Mouse (Mus musculus) right cerebral cortex, adult 18-20 months (tissue): ENCODE data around the gene Tnni3k.
A peak's percentile ranks its signal among the peaks of the same experiment; 100 is the strongest.

ENCODE experiments used
- DNase-seq: peaks from one replicate; pipeline ENCODE4 v3.0.0; 2022; ENCODE audit warnings: mixed read lengths

Gene Tnni3k

GRCm38 (mm10) chr3:155055231-155055916, at the start of gene Tnni3k:
TSS of gene Tnni3k (minus strand) at chr3:155055407.
- DNase-seq = no peak

- no peak for DNase-seq
These were observed 44.1 kb upstream of the Tnni3k start for GRCm38 (mm10) chr3:155099266-155099665.

- peak; percentile 93 for DNase-seq
These were observed 38.1 kb upstream of the Tnni3k start, which contains the start of the genes Fpgt and Lrriq3 for GRCm38 (mm10) chr3:155093116-155093956. TSS of gene Fpgt (minus strand) at chr3:155093403. TSS of gene Lrriq3 (plus strand) at chr3:155093434.

- no peak for DNase-seq
These were observed 36.9 kb upstream of the Tnni3k start for GRCm38 (mm10) chr3:155092081-155092480.

GRCm38 (mm10) chr3:155077908-155078307, 22.7 kb upstream of the Tnni3k start:
- no peak for DNase-seq

- no peak for DNase-seq
These were observed 4.2 kb upstream of the Tnni3k start for GRCm38 (mm10) chr3:155059449-155059822.

- DNase-seq = no peak
These were observed 3.7 kb upstream of the Tnni3k start for GRCm38 (mm10) chr3:155058800-155059448.

- no peak for DNase-seq
These were observed 2.4 kb upstream of the Tnni3k start for GRCm38 (mm10) chr3:155057566-155057965.

- DNase-seq = no peak
These were observed 1.4 kb upstream of the Tnni3k start for GRCm38 (mm10) chr3:155056606-155057005.

GRCm38 (mm10) chr3:155053189-155053588, 2.0 kb downstream of the Tnni3k start:
- DNase-seq = no peak

GRCm38 (mm10) chr3:155052021-155052420, 3.2 kb downstream of the Tnni3k start:
- no peak for DNase-seq

GRCm38 (mm10) chr3:155039012-155039836, 16.0 kb downstream of the Tnni3k start:
- no peak for DNase-seq

GRCm38 (mm10) chr3:155034323-155034722, 20.9 kb downstream of the Tnni3k start:
- DNase-seq = no peak

- peak; percentile 39 for DNase-seq
These were observed 25.0 kb downstream of the Tnni3k start for GRCm38 (mm10) chr3:155030200-155030599.

GRCm38 (mm10) chr3:155002781-155003180, 52.4 kb downstream of the Tnni3k start:
- DNase-seq = no peak

- no peak for DNase-seq
These were observed 54.2 kb downstream of the Tnni3k start for GRCm38 (mm10) chr3:155001056-155001455.

GRCm38 (mm10) chr3:154992678-154993077, 62.5 kb downstream of the Tnni3k start:
- no peak for DNase-seq

GRCm38 (mm10) chr3:154979101-154979500, 76.1 kb downstream of the Tnni3k start:
- DNase-seq = no peak

- DNase-seq = no peak
These were observed 83.6 kb downstream of the Tnni3k start for GRCm38 (mm10) chr3:154971626-154972025.

GRCm38 (mm10) chr3:154970981-154971380, 84.2 kb downstream of the Tnni3k start:
- DNase-seq = no peak

GRCm38 (mm10) chr3:154961284-154961683, 93.9 kb downstream of the Tnni3k start:
- peak; percentile 1 for DNase-seq

- DNase-seq = no peak
These were observed 102.1 kb downstream of the Tnni3k start for GRCm38 (mm10) chr3:154953088-154953487.

- no peak for DNase-seq
These were observed 105.7 kb downstream of the Tnni3k start for GRCm38 (mm10) chr3:154949551-154949950.
